Mouse (Mus musculus): ENCODE measurements around the gene Rin2. TPM values are rescaled to one million over a fixed set of nuclear protein-coding genes. Genes with fewer than 3 reads are reported as not detected.

The Rin2 gene
- polyA plus RNA-seq, 1 experiment = 12.3 TPM

- TF ChIP-seq CTCF (IDR thresholded peaks at IDR 0.05; ENCODE audit: borderline replicate concordance, insufficient read depth, low read depth, low read length) (no peak), POLR2A (IDR thresholded peaks at IDR 0.05; ENCODE audit: borderline replicate concordance, insufficient read depth, low read length) (no peak)
- no peaks in the 10 kb centered on the region; the same call in 1 of the 2 replicates for H3K4me1 ChIP-seq (ENCODE audit: control insufficient read depth, insufficient read depth, low read length)
- H3K27ac ChIP-seq (ENCODE audit: insufficient read depth, low read length) = no peak overlapping the region
- H3K27me3 ChIP-seq (ENCODE audit: control insufficient read depth, insufficient read depth, low read length) = no peaks in the 10 kb centered on the region
- no peak for DNase-seq
- no peak overlapping the region for H3K4me3 ChIP-seq (replicated peaks; ENCODE audit: insufficient read depth, low read depth, low read length)
- 96% methylated on average over 1 of the region's 1 CpGs for WGBS
These were observed 109.9 kb downstream of the Rin2 start for GRCm38 (mm10) chr2:145784964-145785363.

GRCm38 (mm10) chr2:145785758-145786617, 111.0 kb downstream of the Rin2 start:
- no peaks in the 10 kb centered on the region; the same call in 1 of the 2 replicates for H3K4me1 ChIP-seq (ENCODE audit: control insufficient read depth, insufficient read depth, low read length)
- H3K27ac ChIP-seq (ENCODE audit: insufficient read depth, low read length) = no peak overlapping the region
- TF ChIP-seq CTCF (IDR thresholded peaks at IDR 0.05; ENCODE audit: borderline replicate concordance, insufficient read depth, low read depth, low read length) = no peak
- TF ChIP-seq POLR2A (IDR thresholded peaks at IDR 0.05; ENCODE audit: borderline replicate concordance, insufficient read depth, low read length) = no peak
- no peaks in the 10 kb centered on the region for H3K27me3 ChIP-seq (ENCODE audit: control insufficient read depth, insufficient read depth, low read length)
- DNase-seq = peak; percentile 12 to 23
- H3K4me3 ChIP-seq (replicated peaks; ENCODE audit: insufficient read depth, low read depth, low read length) = peak overlapping the region; percentile 54
- WGBS = 6% methylated on average over 18 of the region's 18 CpGs

- TF ChIP-seq POLR2A (IDR thresholded peaks at IDR 0.05; ENCODE audit: borderline replicate concordance, insufficient read depth, low read length) (no peak), CTCF (IDR thresholded peaks at IDR 0.05; ENCODE audit: borderline replicate concordance, insufficient read depth, low read depth, low read length) (no peak)
- no peak overlapping the region for H3K27ac ChIP-seq (ENCODE audit: insufficient read depth, low read length)
- WGBS = 37% methylated on average over 3 of the region's 3 CpGs
- no peaks in the 10 kb centered on the region for H3K27me3 ChIP-seq (ENCODE audit: control insufficient read depth, insufficient read depth, low read length)
- no peak overlapping the region for H3K4me3 ChIP-seq (replicated peaks; ENCODE audit: insufficient read depth, low read depth, low read length)
- DNase-seq = no peak
- no peaks in the 10 kb centered on the region; the same call in 1 of the 2 replicates for H3K4me1 ChIP-seq (ENCODE audit: control insufficient read depth, insufficient read depth, low read length)
These were observed 111.6 kb downstream of the Rin2 start for GRCm38 (mm10) chr2:145786618-145786932.

- Histone ChIP-seq H3K4me1 (ENCODE audit: control insufficient read depth, insufficient read depth, low read length) (no peaks in the 10 kb centered on the region; the same call in 1 of the 2 replicates), H3K4me3 (replicated peaks; ENCODE audit: insufficient read depth, low read depth, low read length) (no peak overlapping the region), H3K27ac (ENCODE audit: insufficient read depth, low read length) (no peak overlapping the region), H3K27me3 (ENCODE audit: control insufficient read depth, insufficient read depth, low read length) (no peaks in the 10 kb centered on the region)
- WGBS = 91% methylated on average over 7 of the region's 7 CpGs
- TF ChIP-seq CTCF (IDR thresholded peaks at IDR 0.05; ENCODE audit: borderline replicate concordance, insufficient read depth, low read depth, low read length) (no peak), POLR2A (IDR thresholded peaks at IDR 0.05; ENCODE audit: borderline replicate concordance, insufficient read depth, low read length) (no peak)
- DNase-seq = no peak
These were observed 112.5 kb downstream of the Rin2 start for GRCm38 (mm10) chr2:145787486-145787885.

GRCm38 (mm10) chr2:145788562-145789346, 113.7 kb downstream of the Rin2 start:
- TF ChIP-seq CTCF (IDR thresholded peaks at IDR 0.05; ENCODE audit: borderline replicate concordance, insufficient read depth, low read depth, low read length) (no peak), POLR2A (IDR thresholded peaks at IDR 0.05; ENCODE audit: borderline replicate concordance, insufficient read depth, low read length) (no peak)
- DNase-seq = no peak
- Histone ChIP-seq H3K27ac (ENCODE audit: insufficient read depth, low read length) (no peak overlapping the region), H3K4me3 (replicated peaks; ENCODE audit: insufficient read depth, low read depth, low read length) (no peak overlapping the region), H3K27me3 (ENCODE audit: control insufficient read depth, insufficient read depth, low read length) (no peaks in the 10 kb centered on the region), H3K4me1 (ENCODE audit: control insufficient read depth, insufficient read depth, low read length) (no peaks in the 10 kb centered on the region; the same call in 1 of the 2 replicates)
- 93% methylated on average over 3 of the region's 3 CpGs for WGBS

GRCm38 (mm10) chr2:145793702-145794101, 118.7 kb downstream of the Rin2 start:
- TF ChIP-seq POLR2A (IDR thresholded peaks at IDR 0.05; ENCODE audit: borderline replicate concordance, insufficient read depth, low read length) (no peak), CTCF (IDR thresholded peaks at IDR 0.05; ENCODE audit: borderline replicate concordance, insufficient read depth, low read depth, low read length) (no peak)
- no peak for DNase-seq
- H3K4me1 ChIP-seq (ENCODE audit: control insufficient read depth, insufficient read depth, low read length) = no peaks in the 10 kb centered on the region
- no peak overlapping the region for H3K27ac ChIP-seq (ENCODE audit: insufficient read depth, low read length)
- 51% methylated on average over 1 of the region's 1 CpGs for WGBS
- H3K27me3 ChIP-seq (ENCODE audit: control insufficient read depth, insufficient read depth, low read length) = no peaks in the 10 kb centered on the region
- no peak overlapping the region for H3K4me3 ChIP-seq (replicated peaks; ENCODE audit: insufficient read depth, low read depth, low read length)

- peak; percentile 25 to 35 for DNase-seq
- Histone ChIP-seq H3K27me3 (ENCODE audit: control insufficient read depth, insufficient read depth, low read length) (no peaks in the 10 kb centered on the region), H3K27ac (ENCODE audit: insufficient read depth, low read length) (no peak overlapping the region), H3K4me3 (replicated peaks; ENCODE audit: insufficient read depth, low read depth, low read length) (no peak overlapping the region), H3K4me1 (ENCODE audit: control insufficient read depth, insufficient read depth, low read length) (no peaks in the 10 kb centered on the region)
- TF ChIP-seq CTCF (IDR thresholded peaks at IDR 0.05; ENCODE audit: borderline replicate concordance, insufficient read depth, low read depth, low read length) (peak; percentile 69), POLR2A (IDR thresholded peaks at IDR 0.05; ENCODE audit: borderline replicate concordance, insufficient read depth, low read length) (no peak)
- 41% methylated on average over 5 of the region's 5 CpGs for WGBS
These were observed 119.4 kb downstream of the Rin2 start for GRCm38 (mm10) chr2:145794318-145794954.
